8 mouse cellular contexts compared by ENCODE assay signal in the genomic region with DNA sequence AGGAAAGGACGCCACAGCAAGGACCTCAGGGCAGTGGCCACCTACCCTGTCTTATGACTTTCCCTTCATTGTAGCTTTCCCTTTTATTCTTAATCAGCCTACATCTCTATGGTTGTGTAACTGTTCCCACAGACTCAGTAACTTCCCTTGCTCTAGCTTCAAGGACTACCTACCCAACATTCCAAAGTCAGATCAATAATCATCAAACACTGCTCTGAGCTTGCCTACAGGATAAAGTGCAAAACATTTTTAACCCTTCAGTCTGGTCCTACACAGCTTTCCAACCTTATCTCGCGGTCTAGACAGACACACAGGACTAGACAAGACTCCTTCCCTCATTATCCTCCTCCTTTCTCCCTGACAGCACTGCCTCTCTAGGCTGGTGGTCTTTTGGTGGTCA. TPM values are rescaled to one million over a fixed set of nuclear protein-coding genes. Genes with fewer than 3 reads are reported as not detected.
A peak's percentile ranks its signal among the peaks of the same experiment; 100 is the strongest.
DNase-seq lines count a peak whose midpoint lies in the region; ATAC-seq and TF ChIP-seq lines count a peak whose summit lies in the region.

No protein-coding gene starts in this region.

- TF ChIP-seq CTCF in bone marrow macrophage, adult 2 months (IDR thresholded peaks at IDR 0.05; ENCODE audit: low read depth, low read length): no peak

- no peaks in the 10 kb centered on the region for H3K27me3 ChIP-seq in hindbrain, embryonic 13.5 days
- H3K27me3 ChIP-seq in midbrain, embryonic 13.5 days: no peaks in the 10 kb centered on the region

- DNase-seq in kidney, adult 9 months: peak; percentile 30
- DNase-seq in kidney, adult 8-10 months: no peak
- DNase-seq in urinary bladder, postnatal 10 days (ENCODE audit: low spot score): no peak
- DNase-seq in adrenal gland, adult 2 months: no peak
- DNase-seq in ovary, postnatal 10 days (ENCODE audit: low spot score): no peak

- H3K4me2 ChIP-seq in hindbrain, embryonic 13.5 days: peak overlapping the region; percentile 60
- peak overlapping the region; percentile 61 for H3K4me2 ChIP-seq in midbrain, embryonic 13.5 days (replicated peaks)

- H3K9me3 ChIP-seq in hindbrain, embryonic 13.5 days: no peaks in the 10 kb centered on the region
- H3K9me3 ChIP-seq in midbrain, embryonic 13.5 days: no peaks in the 10 kb centered on the region

- no peaks in the 10 kb centered on the region for H3K36me3 ChIP-seq in hindbrain, embryonic 13.5 days
- no peaks in the 10 kb centered on the region for H3K36me3 ChIP-seq in midbrain, embryonic 13.5 days

- peaks cover 20% of the 10 kb centered on the region for H3K4me1 ChIP-seq in bone marrow macrophage, adult 2 months (ENCODE audit: control insufficient read depth, insufficient read depth, low read length)
- peaks cover 35% of the 10 kb centered on the region for H3K4me1 ChIP-seq in hindbrain, embryonic 13.5 days (replicated peaks)
- peaks cover 40% of the 10 kb centered on the region for H3K4me1 ChIP-seq in midbrain, embryonic 13.5 days (replicated peaks)

- peak overlapping the region; percentile 91 for H3K9ac ChIP-seq in hindbrain, embryonic 13.5 days
- H3K9ac ChIP-seq in midbrain, embryonic 13.5 days (replicated peaks): peak overlapping the region; percentile 91

- ATAC-seq in hindbrain, embryonic 13.5 days (ENCODE audit: low FRiP score): no peak; the same call in 1 of the 2 replicates
- ATAC-seq in midbrain, embryonic 13.5 days: peak; percentile 28

- WGBS in hindbrain, embryonic 13.5 days: 4% methylated on average over 3 of the region's 3 CpGs
- WGBS in midbrain, embryonic 13.5 days: 1% methylated on average over 3 of the region's 3 CpGs

- no peak for TF ChIP-seq POLR2A in bone marrow macrophage, adult 2 months (IDR thresholded peaks at IDR 0.05; ENCODE audit: borderline replicate concordance, low read depth, low read length)

- H3K4me3 ChIP-seq in bone marrow macrophage, adult 2 months (ENCODE audit: insufficient read depth, low read length): peak overlapping the region; percentile 70
- peak overlapping the region; percentile 90 for H3K4me3 ChIP-seq in hindbrain, embryonic 13.5 days
- H3K4me3 ChIP-seq in midbrain, embryonic 13.5 days (replicated peaks): peak overlapping the region; percentile 90

- H3K27ac ChIP-seq in bone marrow macrophage, adult 2 months (ENCODE audit: insufficient read depth, low read depth, low read length): peak overlapping the region; percentile 57
- peak overlapping the region; percentile 94 for H3K27ac ChIP-seq in hindbrain, embryonic 13.5 days
- H3K27ac ChIP-seq in midbrain, embryonic 13.5 days: peak overlapping the region; percentile 71

RNA-seq across cellular contexts. Expression of a gene that starts 0.7 kb away (rescaled TPM):
- polyA plus RNA-seq in bone marrow macrophage, adult 2 months (2012; ENCODE audit: insufficient read depth, insufficient read length, missing spikeins): 19.4 and 22.9 TPM in 2 replicates
- 30.9 and 32.2 TPM in 2 replicates for polyA plus RNA-seq in hindbrain, embryonic 13.5 days (2015; fragmentation: Nextera tagmentation; extraction: Ambion mirVana)
- polyA plus RNA-seq in midbrain, embryonic 13.5 days (2015; fragmentation: Nextera tagmentation; extraction: Ambion mirVana): 27.2 and 27.4 TPM in 2 replicates
- 10 to 100 TPM; 56.3 to 57.9 TPM for total RNA-seq in adrenal gland, adult 2 months (2021)
- polyA plus RNA-seq in adrenal gland, adult 2 months (2012; rRNA removed): 13.7 and 17.3 TPM in 2 replicates
